Mouse (Mus musculus): ENCODE data around the gene Xpnpep1.

The Xpnpep1 gene

GRCm38 (mm10) chr19:53047208-53047607, 7.2 kb upstream of the Xpnpep1 start:
- Histone ChIP-seq H3K4me3 (replicated peaks; ENCODE audit: low read length) (no peak overlapping the region), H3K27me3 (ENCODE audit: insufficient read depth, low read length) (no peaks in the 10 kb centered on the region), H3K9me3 (ENCODE audit: low read length) (no peaks in the 10 kb centered on the region), H3K36me3 (ENCODE audit: insufficient read depth, low read length) (no peaks in the 10 kb centered on the region), H3K4me1 (replicated peaks; ENCODE audit: low read depth, low read length) (peaks cover 54% of the 10 kb centered on the region)
- no peak for TF ChIP-seq POU5F1 (IDR thresholded peaks at IDR 0.05; ENCODE audit: borderline replicate concordance, low read length)
- no peak for TF ChIP-seq CTCF (conservative IDR thresholded peaks at IDR 0.05; ENCODE audit: low read length)
- TF ChIP-seq NANOG (IDR thresholded peaks at IDR 0.05; ENCODE audit: borderline replicate concordance, low read length), result no peak

DNA sequence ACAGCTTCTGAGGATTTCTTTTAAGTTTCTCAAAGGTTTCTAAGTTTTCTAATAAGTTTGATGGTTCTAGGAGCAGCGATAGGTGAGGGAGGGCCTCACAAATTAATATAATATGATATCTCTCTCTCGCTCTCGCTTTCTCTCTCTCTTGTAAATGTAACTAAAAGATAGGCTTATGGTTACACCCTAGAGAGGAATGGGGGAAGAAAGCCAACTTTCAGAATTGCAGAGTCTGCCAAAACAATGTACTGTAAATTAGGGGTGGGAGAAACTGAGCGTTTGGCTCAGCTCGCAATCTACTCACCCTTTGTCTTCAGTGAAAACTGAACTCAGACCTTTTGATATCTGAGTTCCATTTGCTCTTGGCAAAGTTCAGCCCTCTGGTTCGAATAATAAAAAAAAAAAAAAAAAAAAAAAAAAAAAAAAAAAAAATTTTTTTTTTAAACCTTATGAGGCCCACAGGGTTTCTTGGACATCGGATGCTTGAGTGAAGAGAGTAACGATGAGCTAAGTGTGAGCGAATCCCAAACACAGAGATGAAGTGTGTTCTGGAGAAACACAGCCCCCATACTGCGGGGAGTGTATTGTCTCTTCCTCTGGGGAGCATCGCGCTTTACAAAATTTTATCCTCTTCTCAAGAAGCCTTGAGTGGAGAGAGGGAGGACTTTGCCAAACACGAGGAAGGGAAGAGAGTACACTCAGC, 3.6 kb upstream of the Xpnpep1 start:
- no peaks in the 10 kb centered on the region for H3K9me3 ChIP-seq (ENCODE audit: low read length)
- peak overlapping the region; percentile 27; the same call in 1 of the 2 replicates for H3K4me3 ChIP-seq (replicated peaks; ENCODE audit: low read length)
- no peaks in the 10 kb centered on the region for H3K36me3 ChIP-seq (ENCODE audit: insufficient read depth, low read length)
- peaks cover 65% of the 10 kb centered on the region for H3K4me1 ChIP-seq (replicated peaks; ENCODE audit: low read depth, low read length)
- TF ChIP-seq NANOG (IDR thresholded peaks at IDR 0.05; ENCODE audit: borderline replicate concordance, low read length), result no peak
- TF ChIP-seq CTCF (conservative IDR thresholded peaks at IDR 0.05; ENCODE audit: low read length), result no peak
- no peak for TF ChIP-seq POU5F1 (IDR thresholded peaks at IDR 0.05; ENCODE audit: borderline replicate concordance, low read length)
- H3K27me3 ChIP-seq (ENCODE audit: insufficient read depth, low read length), result no peaks in the 10 kb centered on the region

DNA sequence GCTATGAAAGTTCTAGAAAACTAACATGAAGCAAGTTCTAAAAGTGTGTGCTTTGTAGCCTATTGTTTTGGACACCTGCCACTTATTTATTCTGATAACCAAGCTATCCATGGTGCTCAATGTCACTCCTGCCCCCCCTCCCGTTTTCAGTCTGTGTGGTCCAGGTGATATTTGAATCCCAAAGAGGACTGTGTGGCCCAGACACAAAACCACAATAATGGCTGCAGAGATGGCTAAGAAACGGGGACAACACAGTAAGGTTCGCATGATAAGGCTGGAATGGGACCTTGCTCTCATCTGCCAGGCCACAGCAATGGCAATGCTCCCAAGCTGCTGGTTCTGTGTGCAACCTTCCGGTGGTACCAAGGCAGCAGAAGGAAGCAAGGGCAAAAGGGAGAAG, 1.6 kb upstream of the Xpnpep1 start:
- Histone ChIP-seq H3K36me3 (ENCODE audit: insufficient read depth, low read length) (no peaks in the 10 kb centered on the region), H3K9me3 (ENCODE audit: low read length) (no peaks in the 10 kb centered on the region), H3K4me1 (replicated peaks; ENCODE audit: low read depth, low read length) (peaks cover 63% of the 10 kb centered on the region), H3K27me3 (ENCODE audit: insufficient read depth, low read length) (no peaks in the 10 kb centered on the region), H3K4me3 (replicated peaks; ENCODE audit: low read length) (no peak overlapping the region)
- TF ChIP-seq NANOG (IDR thresholded peaks at IDR 0.05; ENCODE audit: borderline replicate concordance, low read length), result no peak
- no peak for TF ChIP-seq CTCF (conservative IDR thresholded peaks at IDR 0.05; ENCODE audit: low read length)
- TF ChIP-seq POU5F1 (IDR thresholded peaks at IDR 0.05; ENCODE audit: borderline replicate concordance, low read length), result no peak

GRCm38 (mm10) chr19:53041133-53041510, 1.1 kb upstream of the Xpnpep1 start:
- no peaks in the 10 kb centered on the region for H3K27me3 ChIP-seq (ENCODE audit: insufficient read depth, low read length)
- H3K4me1 ChIP-seq (replicated peaks; ENCODE audit: low read depth, low read length), result peaks cover 65% of the 10 kb centered on the region
- H3K4me3 ChIP-seq (replicated peaks; ENCODE audit: low read length), result peak overlapping the region; percentile 43
- no peak for TF ChIP-seq NANOG (IDR thresholded peaks at IDR 0.05; ENCODE audit: borderline replicate concordance, low read length)
- TF ChIP-seq POU5F1 (IDR thresholded peaks at IDR 0.05; ENCODE audit: borderline replicate concordance, low read length), result no peak
- TF ChIP-seq CTCF (conservative IDR thresholded peaks at IDR 0.05; ENCODE audit: low read length), result no peak
- no peaks in the 10 kb centered on the region for H3K9me3 ChIP-seq (ENCODE audit: low read length)
- H3K36me3 ChIP-seq (ENCODE audit: insufficient read depth, low read length), result no peaks in the 10 kb centered on the region

- TF ChIP-seq NANOG (IDR thresholded peaks at IDR 0.05; ENCODE audit: borderline replicate concordance, low read length), result no peak
- TF ChIP-seq CTCF (conservative IDR thresholded peaks at IDR 0.05; ENCODE audit: low read length), result no peak
- TF ChIP-seq POU5F1 (IDR thresholded peaks at IDR 0.05; ENCODE audit: borderline replicate concordance, low read length), result no peak
- H3K4me1 ChIP-seq (replicated peaks; ENCODE audit: low read depth, low read length), result peaks cover 76% of the 10 kb centered on the region
- H3K36me3 ChIP-seq (ENCODE audit: insufficient read depth, low read length), result peaks cover 4% of the 10 kb centered on the region; the same call in 1 of the 2 replicates
- peak overlapping the region; percentile 98 for H3K4me3 ChIP-seq (replicated peaks; ENCODE audit: low read length)
- no peaks in the 10 kb centered on the region for H3K9me3 ChIP-seq (ENCODE audit: low read length)
- no peaks in the 10 kb centered on the region for H3K27me3 ChIP-seq (ENCODE audit: insufficient read depth, low read length)
These were observed 924 bp downstream of the Xpnpep1 start for GRCm38 (mm10) chr19:53039090-53039489.

DNA sequence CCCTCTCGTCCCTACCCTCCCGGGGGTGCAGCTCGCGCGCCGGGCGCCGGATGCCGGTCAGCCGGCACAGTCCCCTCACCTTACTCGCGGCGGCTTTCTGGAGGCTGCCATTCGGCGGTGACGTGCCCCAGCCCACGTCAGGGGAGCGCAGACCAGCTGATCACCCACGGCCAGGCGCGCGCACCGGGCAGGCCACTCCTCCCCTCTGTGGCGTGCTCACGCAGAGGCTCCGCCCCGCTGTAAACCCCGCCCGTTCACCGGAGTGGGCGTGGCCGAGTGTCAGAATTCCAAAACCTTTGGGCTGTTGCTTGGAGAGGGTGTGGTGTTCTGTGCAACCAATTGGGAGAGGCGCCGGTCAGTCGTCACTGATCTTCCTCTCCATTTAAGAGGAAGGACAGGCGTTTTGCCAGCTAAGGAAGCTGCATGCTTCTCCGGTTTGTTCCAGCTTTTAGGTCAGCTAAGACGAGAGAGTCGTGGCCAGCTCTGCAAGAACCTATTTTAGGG, 1.5 kb downstream of the Xpnpep1 start:
- peaks cover 7% of the 10 kb centered on the region; the same call in 1 of the 2 replicates for H3K36me3 ChIP-seq (ENCODE audit: insufficient read depth, low read length)
- peak overlapping the region; percentile 98 for H3K4me3 ChIP-seq (replicated peaks; ENCODE audit: low read length)
- H3K9me3 ChIP-seq (ENCODE audit: low read length), result no peaks in the 10 kb centered on the region
- peaks cover 75% of the 10 kb centered on the region for H3K4me1 ChIP-seq (replicated peaks; ENCODE audit: low read depth, low read length)
- TF ChIP-seq POU5F1 (IDR thresholded peaks at IDR 0.05; ENCODE audit: borderline replicate concordance, low read length), result no peak
- TF ChIP-seq CTCF (conservative IDR thresholded peaks at IDR 0.05; ENCODE audit: low read length), result no peak
- TF ChIP-seq NANOG (IDR thresholded peaks at IDR 0.05; ENCODE audit: borderline replicate concordance, low read length), result no peak
- H3K27me3 ChIP-seq (ENCODE audit: insufficient read depth, low read length), result no peaks in the 10 kb centered on the region

GRCm38 (mm10) chr19:53037925-53038419, 2.0 kb downstream of the Xpnpep1 start:
- peaks cover 74% of the 10 kb centered on the region for H3K4me1 ChIP-seq (replicated peaks; ENCODE audit: low read depth, low read length)
- H3K27me3 ChIP-seq (ENCODE audit: insufficient read depth, low read length), result no peaks in the 10 kb centered on the region
- no peak for TF ChIP-seq CTCF (conservative IDR thresholded peaks at IDR 0.05; ENCODE audit: low read length)
- no peak for TF ChIP-seq POU5F1 (IDR thresholded peaks at IDR 0.05; ENCODE audit: borderline replicate concordance, low read length)
- no peak for TF ChIP-seq NANOG (IDR thresholded peaks at IDR 0.05; ENCODE audit: borderline replicate concordance, low read length)
- peaks cover 10% of the 10 kb centered on the region; the same call in 1 of the 2 replicates for H3K36me3 ChIP-seq (ENCODE audit: insufficient read depth, low read length)
- peak overlapping the region; percentile 98 for H3K4me3 ChIP-seq (replicated peaks; ENCODE audit: low read length)
- no peaks in the 10 kb centered on the region for H3K9me3 ChIP-seq (ENCODE audit: low read length)

GRCm38 (mm10) chr19:53033159-53033943, 6.7 kb downstream of the Xpnpep1 start:
- TF ChIP-seq CTCF (conservative IDR thresholded peaks at IDR 0.05; ENCODE audit: low read length) (no peak), NANOG (IDR thresholded peaks at IDR 0.05; ENCODE audit: borderline replicate concordance, low read length) (no peak), POU5F1 (IDR thresholded peaks at IDR 0.05; ENCODE audit: borderline replicate concordance, low read length) (no peak)
- Histone ChIP-seq H3K4me1 (replicated peaks; ENCODE audit: low read depth, low read length) (peaks cover 84% of the 10 kb centered on the region), H3K4me3 (replicated peaks; ENCODE audit: low read length) (no peak overlapping the region), H3K27me3 (ENCODE audit: insufficient read depth, low read length) (no peaks in the 10 kb centered on the region), H3K9me3 (ENCODE audit: low read length) (no peaks in the 10 kb centered on the region), H3K36me3 (ENCODE audit: insufficient read depth, low read length) (peaks cover 52% of the 10 kb centered on the region)

Data from E14TG2a.4 (cell line).